Mouse (Mus musculus) spleen, embryonic (tissue): Measurements from ENCODE around the gene Pitpnm3.

Source experiments
- CTCF ChIA-PET: fragments of 350-600 bp; sonication (Branson Sonifier 250); formaldehyde crosslinking; loops from one replicate; lab custom pipeline; 2022; lab: Charles Lee

The Pitpnm3 gene

DNA sequence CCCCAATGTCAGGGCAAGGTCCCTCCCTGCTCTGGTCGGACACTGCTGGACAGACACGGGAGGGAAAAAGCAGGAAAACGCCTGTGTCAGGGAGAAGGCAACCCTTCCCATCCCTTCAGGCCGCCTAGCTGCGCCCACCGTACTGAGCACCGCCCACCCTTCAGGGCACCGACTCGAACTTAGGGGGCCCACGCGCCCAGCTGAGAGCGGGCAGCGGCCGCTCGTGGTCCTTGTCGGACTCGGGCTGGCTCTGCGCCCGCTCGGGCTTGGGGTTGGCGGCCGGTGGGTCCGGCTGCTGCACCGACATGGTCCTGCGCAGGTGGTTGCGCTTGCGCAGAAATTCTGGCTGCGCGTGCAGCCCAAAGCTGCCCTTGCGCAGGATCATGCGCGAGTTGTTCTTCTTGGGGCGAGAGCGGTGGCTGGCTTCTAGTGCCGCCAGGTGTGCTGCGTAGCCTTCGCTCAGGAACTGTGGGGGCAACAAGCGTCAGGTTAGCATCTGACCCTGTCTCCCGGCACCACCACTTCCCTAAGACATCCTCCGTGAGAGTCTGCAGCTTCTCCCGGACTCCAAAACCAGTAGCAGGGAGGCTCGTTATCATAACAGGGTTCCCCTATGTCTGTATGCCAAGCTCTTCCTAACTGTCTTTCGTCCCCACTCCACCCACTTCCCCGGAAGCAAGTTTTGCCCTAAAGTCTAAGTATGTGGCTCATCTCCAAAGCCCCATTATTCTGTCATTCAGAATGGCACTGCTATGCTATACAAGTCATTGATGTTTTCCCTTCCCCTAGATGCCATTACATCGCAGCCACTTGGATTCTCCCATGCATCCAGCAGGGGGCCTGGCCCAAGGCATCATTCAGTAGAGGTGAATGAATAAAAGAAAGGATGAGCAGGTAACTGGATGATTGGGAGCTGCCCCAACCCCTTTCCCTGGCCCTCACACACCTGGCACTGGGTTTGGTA, 84.4 kb downstream of the Pitpnm3 start:
- CTCF ChIA-PET: no interaction called here

DNA sequence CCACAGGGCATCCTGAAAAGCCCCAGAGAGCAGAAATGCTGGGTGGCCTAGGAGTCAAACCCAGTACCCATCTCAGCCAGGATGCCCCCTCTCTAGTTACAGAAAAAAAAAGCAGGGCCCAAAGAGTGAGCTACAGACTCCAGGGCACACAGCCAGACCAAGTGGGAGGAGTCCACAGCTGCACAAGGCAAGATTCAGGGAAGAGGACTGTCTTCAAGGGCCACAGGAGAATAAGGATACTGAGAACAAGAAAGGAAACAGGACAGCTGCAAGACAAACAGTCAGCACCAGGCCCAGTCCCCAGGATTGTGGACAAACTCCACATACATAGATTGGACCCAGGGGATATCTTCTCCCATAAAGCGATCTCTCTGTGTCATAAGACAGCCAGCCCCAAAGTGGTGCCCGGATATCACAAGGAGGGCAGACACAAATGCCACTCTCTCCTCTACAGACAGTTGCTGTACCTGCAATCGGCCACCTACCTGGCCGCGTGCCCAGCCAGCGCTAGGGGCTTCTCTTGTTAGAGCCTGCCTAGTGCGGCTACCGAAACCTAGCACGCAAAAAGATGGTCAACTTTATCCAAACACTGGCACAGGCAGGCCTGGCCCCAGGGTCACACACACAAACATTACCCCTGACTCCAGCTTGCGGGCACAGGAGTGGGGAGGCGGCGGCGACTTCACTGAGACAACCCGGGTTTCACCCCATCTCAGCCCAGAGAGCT, 85.2 kb downstream of the Pitpnm3 start:
- CTCF ChIA-PET: no interaction called here

DNA sequence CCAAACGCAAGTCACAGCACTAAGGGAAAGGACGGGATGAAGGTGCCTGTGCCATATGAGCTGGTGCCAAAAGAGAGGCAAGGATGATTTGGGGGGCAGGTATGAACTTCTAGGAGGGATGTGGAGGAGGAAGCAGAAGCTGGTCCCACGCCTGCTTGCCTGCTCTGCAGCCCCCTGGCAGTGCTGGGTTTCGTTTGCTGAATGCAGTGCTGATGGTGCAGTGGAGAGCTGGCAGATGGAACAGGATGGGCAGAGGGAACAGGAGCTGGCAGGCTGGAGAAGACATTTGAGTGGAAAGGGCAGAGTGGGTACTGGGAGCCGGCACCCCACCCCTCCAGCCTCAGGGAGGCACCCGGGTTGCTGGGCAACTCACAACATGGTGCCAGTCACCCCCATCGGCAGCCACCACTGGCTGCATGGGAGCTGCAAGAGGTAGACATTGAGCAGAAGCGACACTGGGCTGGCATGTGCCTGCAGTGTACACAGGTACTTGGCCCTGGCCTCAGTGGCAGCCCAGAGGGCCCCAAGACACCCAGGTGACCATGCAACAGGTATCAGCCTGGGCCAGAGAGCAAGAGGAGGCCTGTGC, 86.3 kb downstream of the Pitpnm3 start:
- CTCF ChIA-PET: no interaction called here

DNA sequence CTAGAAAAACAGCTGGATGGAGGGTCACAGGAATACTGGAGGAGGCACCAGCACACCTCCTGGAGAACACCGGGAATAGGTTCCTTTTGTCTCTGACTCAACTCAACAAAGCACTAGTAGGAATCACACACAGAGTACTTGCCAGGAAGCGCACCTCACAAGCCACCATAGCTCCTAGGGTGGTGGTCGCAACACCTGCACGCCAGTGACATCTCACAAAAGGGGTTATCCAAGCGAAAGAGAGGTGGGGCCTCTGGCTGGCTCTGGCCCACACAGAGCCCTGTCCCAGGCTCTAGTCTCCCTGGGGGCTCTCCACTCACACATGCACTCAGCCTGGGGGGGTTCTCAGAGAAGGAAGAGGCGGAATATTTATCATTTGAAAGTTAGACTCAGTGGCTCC, 86.8 kb downstream of the Pitpnm3 start:
- CTCF ChIA-PET: no interaction called here

DNA sequence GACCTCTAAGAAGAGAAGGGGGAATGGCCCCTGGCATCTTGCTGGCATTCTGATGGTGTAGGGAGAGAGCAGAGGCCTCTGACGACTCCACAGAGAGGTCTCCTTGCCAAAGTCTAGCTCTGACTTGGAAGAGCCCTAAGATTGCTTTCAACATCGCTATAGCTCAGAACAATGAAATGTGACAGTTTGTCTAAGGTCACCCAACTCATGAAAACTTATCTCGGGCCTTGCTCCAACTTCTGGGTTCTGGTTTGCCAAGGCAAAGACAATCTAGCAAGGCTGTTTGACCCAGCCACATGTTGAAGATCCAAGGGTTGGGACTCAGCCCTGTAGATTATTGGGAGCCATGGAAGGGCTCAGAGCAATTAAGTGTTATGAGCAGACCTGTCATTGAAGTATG, 91.3 kb downstream of the Pitpnm3 start:
- CTCF ChIA-PET: no interaction called here

- CTCF ChIA-PET: interaction anchor here (0.8 kb wide), 1 partner anchor 130 kb away, joined by 3 read pairs; no protein-coding TSS in a partner anchor
Observed at GRCm38 (mm10) chr11:72042631-72043030, 92.9 kb downstream of the Pitpnm3 start.

DNA sequence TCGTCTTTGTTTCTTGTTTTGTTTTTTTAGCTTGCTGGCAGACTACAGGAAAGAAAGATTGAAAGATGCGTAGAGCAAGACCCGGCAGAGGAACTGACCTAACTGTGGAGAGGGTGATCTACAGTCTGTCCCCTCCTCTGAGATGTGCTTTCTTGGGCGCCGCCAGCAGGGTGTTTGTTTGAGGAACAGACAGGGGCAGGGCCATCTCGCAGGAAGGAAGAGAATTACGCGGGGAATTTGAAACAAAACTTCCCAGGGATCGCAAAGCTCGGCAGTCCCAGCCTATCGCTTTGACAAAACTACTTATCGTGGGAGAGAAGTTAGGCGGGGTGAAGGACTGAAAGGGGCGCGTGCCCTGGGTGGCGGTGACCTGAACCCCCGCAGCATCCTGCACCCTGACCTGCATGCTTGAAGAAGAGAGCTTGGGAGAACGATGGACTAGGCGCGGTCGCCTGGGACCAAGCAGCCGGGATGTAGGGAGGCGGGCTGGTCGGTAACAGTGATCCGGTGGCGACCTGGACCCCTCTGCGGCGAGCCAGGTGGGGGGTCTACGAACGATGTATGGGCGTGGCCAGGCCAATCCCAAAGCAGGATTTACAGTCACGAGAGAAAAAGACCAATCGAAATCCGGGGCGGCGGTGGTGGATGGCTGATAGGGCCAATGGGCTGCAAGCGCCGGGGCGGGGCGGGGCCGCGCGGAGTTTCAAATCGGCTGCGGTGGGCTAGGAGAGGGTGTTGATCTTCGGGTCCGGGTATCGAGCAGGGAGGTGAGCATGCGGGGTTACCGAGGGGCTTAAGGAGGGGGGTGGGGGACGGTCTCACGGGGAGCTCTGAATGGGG, 93.6 kb downstream of the Pitpnm3 start, which contains the start of gene Pimreg:
Pimreg (plus strand) TSS at position 265 of the 840 bp plus-strand sequence.
- CTCF ChIA-PET: interaction anchor here (0.8 kb wide), 1 partner anchor 131 kb away, joined by 3 read pairs; no protein-coding TSS in a partner anchor

DNA sequence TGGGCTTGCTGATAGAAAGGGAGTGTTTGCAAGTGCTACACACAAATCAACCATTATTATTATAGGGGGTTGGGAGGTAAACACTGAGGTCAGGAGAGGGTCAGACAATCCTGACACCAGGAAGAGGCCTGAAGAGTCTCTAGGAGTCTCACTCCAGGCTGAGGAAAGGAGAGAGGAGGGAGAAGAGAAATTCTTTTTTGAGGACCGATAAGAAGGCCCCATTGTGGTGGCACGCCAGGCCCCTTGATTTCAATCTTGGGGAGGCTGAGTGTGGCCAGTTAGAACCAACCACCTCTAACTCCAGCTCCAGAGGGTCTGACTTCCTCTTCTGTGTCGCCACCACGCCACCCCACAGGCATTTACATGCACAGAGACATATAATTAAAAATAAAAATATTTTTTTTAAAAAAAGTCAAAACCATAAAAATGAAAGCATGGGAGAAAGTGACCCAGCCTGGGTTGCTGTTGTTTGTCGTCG, 94.2 kb downstream of the Pitpnm3 start:
- CTCF ChIA-PET: no interaction called here

DNA sequence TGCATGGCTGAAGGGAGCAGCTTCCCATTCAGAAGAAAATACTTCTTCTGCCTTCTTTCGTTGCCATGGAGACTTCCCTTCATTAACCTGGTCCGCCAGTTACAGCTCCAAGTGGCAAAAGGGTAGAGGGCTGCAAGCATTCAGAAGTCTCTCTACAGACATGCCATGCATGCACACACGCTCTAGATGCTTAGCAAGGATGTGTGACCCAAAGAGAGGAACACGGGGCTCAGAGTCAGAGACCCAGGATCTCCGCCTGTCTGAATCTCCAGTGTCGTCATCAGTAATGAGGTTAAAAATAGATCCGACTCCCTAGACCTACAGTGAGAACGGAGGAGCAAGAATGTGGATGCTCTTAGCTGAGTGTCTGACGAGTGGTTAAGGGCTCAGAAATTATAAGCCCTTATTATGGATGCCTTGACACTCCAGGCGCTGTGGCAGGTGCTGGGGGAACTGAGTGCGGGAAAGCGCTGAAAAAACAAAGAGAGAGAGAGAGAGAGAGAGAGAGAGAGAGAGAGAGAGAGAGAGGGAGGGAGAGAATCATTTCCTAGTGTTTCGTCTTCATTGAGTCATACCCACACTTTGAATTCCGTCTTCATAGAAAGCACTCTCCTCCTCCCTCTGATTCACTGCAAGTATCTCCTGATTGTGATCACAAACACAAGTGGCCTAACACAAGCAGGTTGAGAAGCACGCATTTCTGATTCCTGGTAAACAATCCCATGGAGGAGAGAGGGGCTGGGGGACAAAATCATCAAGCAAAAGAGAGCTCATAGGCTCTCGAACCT, 95.8 kb downstream of the Pitpnm3 start:
- CTCF ChIA-PET: no interaction called here

GRCm38 (mm10) chr11:72037996-72038395, 97.6 kb downstream of the Pitpnm3 start:
- CTCF ChIA-PET: interaction anchor here (0.6 to 1.5 kb wide), 2 partner anchors 21 to 116 kb away, joined by 3 read pairs; no protein-coding TSS in a partner anchor

DNA sequence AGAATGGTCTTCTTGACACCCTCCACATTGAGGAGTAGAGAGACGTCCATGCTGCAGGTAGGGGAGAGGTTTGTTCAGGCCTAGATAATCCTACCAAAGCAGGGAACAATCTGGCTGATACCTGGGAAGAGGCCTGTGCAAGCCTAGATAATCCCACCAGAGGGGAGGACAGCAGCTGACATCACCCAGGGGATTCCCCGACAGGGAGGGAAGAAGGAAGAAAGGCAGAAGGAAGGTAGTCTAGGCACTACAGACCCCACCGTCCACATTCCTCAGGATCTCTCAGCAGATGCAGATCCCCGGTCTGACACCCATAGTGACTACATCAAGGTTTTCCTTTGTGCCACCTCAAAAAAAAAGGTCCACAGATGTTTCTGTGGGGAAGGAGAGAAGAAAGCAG, 98.2 kb downstream of the Pitpnm3 start, which contains the start of gene Aipl1:
Aipl1 (minus strand) TSS at position 101 of the 400 bp plus-strand sequence.
- CTCF ChIA-PET: interaction anchor here (1.5 kb wide), 1 partner anchor 20 kb away, joined by 3 read pairs; no protein-coding TSS in a partner anchor

- CTCF ChIA-PET: no interaction called here
Observed at GRCm38 (mm10) chr11:72032589-72032988, 103.0 kb downstream of the Pitpnm3 start.

DNA sequence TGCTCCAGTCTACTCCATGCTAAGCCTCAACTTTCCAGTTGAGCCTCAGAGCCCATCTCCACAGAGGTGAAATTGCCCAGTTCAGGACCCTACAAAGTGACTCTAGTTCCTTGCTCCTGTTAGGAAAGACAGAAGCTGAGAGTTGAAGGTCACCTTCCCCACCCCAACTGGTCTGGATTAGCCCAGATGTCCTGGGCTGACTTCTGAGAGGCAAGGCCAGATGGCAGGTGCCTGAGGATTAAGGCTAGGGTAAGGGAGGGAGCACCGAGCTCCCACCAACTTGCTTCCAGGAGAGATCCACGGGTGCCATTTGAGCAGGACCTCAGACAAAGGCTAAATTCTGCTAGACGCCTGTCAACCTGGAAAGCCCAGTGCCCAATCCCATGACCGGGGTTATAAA, 103.5 kb downstream of the Pitpnm3 start:
- CTCF ChIA-PET: interaction anchor here (0.6 kb wide), 1 partner anchor 363 kb away, joined by 3 read pairs; no protein-coding TSS in a partner anchor

GRCm38 (mm10) chr11:72031353-72031752, 104.2 kb downstream of the Pitpnm3 start:
- CTCF ChIA-PET: no interaction called here

DNA sequence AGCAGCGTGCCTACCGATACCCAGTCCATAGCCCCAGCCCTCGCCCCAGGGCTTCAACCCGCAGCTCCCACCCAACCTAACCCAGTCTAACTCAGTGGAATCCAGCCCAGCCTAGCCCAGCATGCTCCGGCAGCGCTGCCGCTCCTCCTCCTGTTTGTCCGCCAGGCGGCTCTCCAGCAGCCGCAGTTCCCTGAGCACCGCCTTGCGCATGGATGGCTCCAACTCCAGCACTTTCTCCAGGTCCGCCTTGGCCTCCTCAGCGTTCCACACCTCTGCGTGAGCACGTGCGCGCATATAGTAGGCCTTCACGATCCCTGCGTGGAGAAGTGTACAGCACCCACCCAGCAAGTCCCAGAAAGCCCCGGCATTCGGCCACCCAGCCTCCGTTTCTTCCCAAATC, 106.4 kb downstream of the Pitpnm3 start:
- CTCF ChIA-PET: no interaction called here

- CTCF ChIA-PET: no interaction called here
Observed at GRCm38 (mm10) chr11:72027836-72028235, 107.7 kb downstream of the Pitpnm3 start.

- CTCF ChIA-PET: interaction anchor here (1.0 kb wide), 1 partner anchor 72 kb away, joined by 5 read pairs; no protein-coding TSS in a partner anchor
Observed at GRCm38 (mm10) chr11:72026516-72026915, 109.1 kb downstream of the Pitpnm3 start.

- CTCF ChIA-PET: interaction anchor here (0.7 to 1.0 kb wide), 2 partner anchors 29 to 71 kb away, joined by 3 to 5 read pairs; no protein-coding TSS in a partner anchor
Observed at GRCm38 (mm10) chr11:72025843-72026242, 109.7 kb downstream of the Pitpnm3 start.

DNA sequence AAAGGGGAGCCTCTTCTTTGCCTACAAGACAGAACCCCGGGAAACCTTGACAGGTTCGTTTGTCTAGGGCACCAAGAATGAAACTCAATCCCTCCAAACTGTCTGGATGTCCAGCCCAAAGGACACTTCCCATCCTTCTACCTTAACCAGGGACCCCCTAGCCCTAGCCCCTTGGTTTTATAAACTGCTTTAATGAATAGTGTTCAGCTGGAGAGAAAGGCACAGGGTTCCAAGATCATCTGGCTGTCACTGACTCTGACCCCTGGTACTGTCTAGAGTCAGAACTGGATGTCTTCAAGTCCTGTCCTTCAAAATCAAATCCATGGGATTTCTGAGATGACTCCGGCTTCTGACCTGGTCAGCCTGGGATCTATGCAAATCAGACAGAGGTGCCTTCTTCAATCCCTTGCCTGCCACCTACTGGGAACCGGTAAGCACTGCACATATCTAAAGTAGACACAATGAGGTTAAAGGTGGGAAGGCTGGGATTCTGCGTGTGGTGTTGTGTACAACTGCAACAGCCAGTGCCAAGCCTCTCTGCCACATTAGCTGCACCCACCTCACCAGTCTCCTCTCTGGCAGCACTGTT, 111.3 kb downstream of the Pitpnm3 start:
- CTCF ChIA-PET: interaction anchor here (0.7 kb wide), 1 partner anchor 238 kb away, joined by 3 read pairs; no protein-coding TSS in a partner anchor
